Mouse (Mus musculus) embryonic facial prominence, embryonic 12.5 days (tissue): ENCODE measurements around the gene Sri. TPM values are rescaled to one million over a fixed set of nuclear protein-coding genes. Genes with fewer than 3 reads are reported as not detected.

Experiments used
- ATAC-seq: fragments of 200-750 bp; cut with Nextera tagmentation; 2 replicates; pipeline ENCODE4 v1.8.0; 2017; ENCODE audit not compliant: insufficient number of reproducible peaks, insufficient read depth, low FRiP score, low TSS enrichment
- H3K27ac ChIP-seq: fragments of 300-500 bp; sonication (generic); 2 replicates; pipeline ENCODE4 v1.5.1; 2016; ENCODE audit warnings: mild to moderate bottlenecking
- H3K27me3 ChIP-seq: fragments of 300-500 bp; sonication (generic); 2 replicates; pipeline ENCODE4 v1.6.1; 2016; ENCODE audit warnings: mild to moderate bottlenecking, moderate library complexity
- H3K36me3 ChIP-seq: fragments of 300-500 bp; sonication (generic); 2 replicates; pipeline ENCODE4 v1.6.1; 2016; ENCODE audit warnings: mild to moderate bottlenecking
- H3K4me1 ChIP-seq: fragments of 300-500 bp; sonication (generic); 2 replicates; pipeline ENCODE4 v1.6.1; 2016
- H3K4me2 ChIP-seq: fragments of 300-500 bp; sonication (generic); replicated peaks from 2 replicates; pipeline ENCODE4 v1.6.1; 2016; ENCODE audit warnings: mild to moderate bottlenecking, moderate library complexity
- H3K4me3 ChIP-seq: fragments of 300-500 bp; sonication (generic); 2 replicates; pipeline ENCODE4 v1.5.1; 2016; ENCODE audit warnings: mild to moderate bottlenecking
- H3K9ac ChIP-seq: fragments of 300-500 bp; sonication (generic); 2 replicates; pipeline ENCODE4 v1.6.1; 2016; ENCODE audit warnings: mild to moderate bottlenecking, moderate library complexity
- H3K9me3 ChIP-seq: fragments of 300-500 bp; sonication (generic); 2 replicates; pipeline ENCODE4 v1.6.1; 2016; ENCODE audit warnings: mild to moderate bottlenecking, moderate library complexity
- WGBS: fragments of 180-500 bp; shearing (Covaris S2); methylation state at CpG from one replicate; pipeline ENCODE4 v1.1.7; 2016; 5-methylcytosine and 5-hydroxymethylcytosine counted together
- polyA plus RNA-seq: library from polyadenylated mRNA; unstranded; fragments of >200 nt; fragmentation: Nextera tagmentation; extraction: Ambion mirVana; gene quantifications from 2 replicates; pipeline ENCODE4 v1.2.1, GENCODE M21; 2016

Sri gene
- polyA plus RNA-seq, 1 experiment from 2014 or later: 229 TPM

GRCm38 (mm10) chr5:8116561-8117168 lies 70.8 kb downstream of the Sri start:
- Histone ChIP-seq H3K4me2 (no peak overlapping the region), H3K36me3 (no peaks in the 10 kb centered on the region), H3K4me3 (no peak overlapping the region), H3K27ac (no peak overlapping the region), H3K27me3 (no peaks in the 10 kb centered on the region), H3K4me1 (no peaks in the 10 kb centered on the region), H3K9me3 (no peaks in the 10 kb centered on the region), H3K9ac (no peak overlapping the region)
- WGBS: 82% methylated on average over 5 of the region's 5 CpGs
- no peak for ATAC-seq

Other genes with a start within 250 kb of the Sri start
- 0.41 and 0.93 TPM in 2 replicates for gene Steap4, start 85.6 kb upstream of the Sri start, polyA plus RNA-seq